Mouse (Mus musculus) skeletal muscle tissue, adult 2 months (tissue): ENCODE data around the gene Lrrfip2.

ENCODE experiments used
- DNase-seq: peaks from one replicate; pipeline ENCODE4 v3.0.0-alpha.2; 2012; ENCODE audit warnings: low read depth, low spot score

The Lrrfip2 gene

DNA sequence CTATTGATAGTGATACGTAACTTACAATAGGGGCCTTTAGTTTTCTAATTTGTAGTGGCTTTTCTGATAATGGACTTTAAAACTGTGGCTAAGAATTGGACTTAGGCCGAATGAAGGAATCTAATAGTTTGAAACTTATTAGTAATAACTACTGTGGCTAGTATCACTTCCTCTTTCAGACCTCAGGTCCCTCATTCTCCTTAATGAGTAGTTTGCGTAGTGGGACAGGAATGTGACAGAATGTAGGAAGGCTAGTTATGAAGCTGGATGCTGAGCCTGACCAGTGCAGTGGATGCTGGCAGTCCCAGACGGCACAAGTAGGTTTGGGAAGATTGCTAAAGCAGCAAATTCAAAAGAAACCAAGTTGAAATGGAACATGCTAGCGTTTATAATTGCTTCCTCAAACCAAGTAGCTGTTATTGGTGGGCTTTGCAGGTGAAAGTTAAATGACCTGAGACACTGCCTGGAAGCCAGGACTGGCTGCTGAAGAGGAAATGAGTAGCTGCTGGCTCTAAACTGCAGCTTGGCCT lies 103.2 kb downstream of the Lrrfip2 start:
- DNase-seq: no peak

- DNase-seq: no peak
Observed at GRCm38 (mm10) chr9:111221580-111221979, 104.2 kb downstream of the Lrrfip2 start.

DNA sequence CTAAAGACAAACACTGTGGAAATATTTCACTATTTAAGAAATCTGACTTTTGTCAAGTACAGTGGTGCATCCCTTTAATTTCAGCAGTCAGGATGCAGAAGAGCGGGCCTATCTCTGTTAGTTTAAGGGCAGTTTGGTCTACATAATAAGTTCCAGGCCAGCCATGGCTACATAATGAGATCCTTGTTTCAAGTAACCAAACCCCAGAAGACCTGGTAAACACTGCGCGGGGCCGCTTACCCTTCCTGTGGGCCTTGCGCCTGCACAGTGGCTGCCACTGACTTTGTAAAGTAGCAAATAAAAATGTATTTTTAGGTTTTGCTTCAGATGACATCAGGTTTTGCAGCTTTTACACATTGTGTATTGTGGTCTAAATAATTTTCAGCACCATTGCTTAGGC lies 106.0 kb downstream of the Lrrfip2 start:
- DNase-seq: no peak

GRCm38 (mm10) chr9:111228446-111228845 lies 111.1 kb downstream of the Lrrfip2 start:
- DNase-seq: no peak

GRCm38 (mm10) chr9:111234701-111235100 lies 117.3 kb downstream of the Lrrfip2 start:
- no peak for DNase-seq

DNA sequence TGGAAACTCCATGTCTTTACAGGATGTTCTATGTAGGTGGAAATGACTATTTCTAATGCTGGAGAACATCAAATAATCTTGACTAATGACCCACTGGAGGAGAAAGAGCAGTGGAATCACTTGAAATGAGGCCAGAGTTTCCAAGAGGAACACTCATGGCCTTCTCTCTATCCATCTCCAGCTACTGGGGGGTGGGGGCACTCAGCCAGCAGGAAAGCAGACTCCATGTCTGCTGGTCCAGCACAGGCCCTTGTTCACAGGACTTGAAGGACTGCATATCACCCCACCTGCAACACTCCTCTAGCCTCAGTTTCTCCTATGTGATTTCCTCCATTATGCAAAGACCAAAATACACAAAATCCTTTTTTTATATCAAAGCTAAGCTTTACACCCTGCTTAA lies 120.3 kb downstream of the Lrrfip2 start:
- no peak for DNase-seq

- no peak for DNase-seq
Observed at GRCm38 (mm10) chr9:111239821-111240220, 122.4 kb downstream of the Lrrfip2 start.

DNA sequence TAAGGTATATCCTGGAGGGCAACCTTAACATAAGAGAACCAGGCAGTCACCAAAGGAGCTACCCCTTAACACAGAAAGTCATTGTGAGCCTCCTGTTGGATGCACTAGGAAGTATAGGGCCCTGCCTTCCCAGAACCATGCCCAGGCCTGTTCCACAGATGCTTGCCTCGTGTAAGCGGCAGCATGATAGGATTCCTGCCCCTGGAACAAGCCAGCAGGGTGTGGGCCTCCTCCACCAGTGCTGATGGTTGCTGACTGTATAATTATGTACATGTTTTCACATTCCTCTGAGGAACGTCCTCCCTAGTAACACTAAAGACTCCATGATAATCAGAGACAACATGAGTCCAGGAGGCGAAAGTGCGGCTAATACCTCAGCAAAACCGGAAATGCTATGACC lies 126.0 kb downstream of the Lrrfip2 start:
- DNase-seq: no peak

DNA sequence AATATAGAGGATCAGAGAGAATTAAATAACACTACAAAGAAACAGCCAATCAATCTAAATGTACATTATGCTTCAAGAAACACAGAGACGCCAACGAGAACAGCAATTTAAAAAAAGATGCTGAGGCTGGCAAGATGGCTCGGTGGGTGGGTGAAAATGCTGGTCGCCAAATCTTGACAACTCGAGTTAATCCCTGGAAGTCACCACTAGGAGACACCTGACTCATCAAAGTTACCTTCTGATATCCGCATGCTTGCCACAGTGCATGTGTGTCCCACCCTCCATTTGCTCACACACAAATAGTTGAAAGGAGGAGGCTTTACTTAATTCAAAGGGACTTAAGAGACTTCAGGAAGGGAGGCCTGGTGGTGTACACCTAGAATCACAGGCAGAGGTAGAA lies 128.2 kb downstream of the Lrrfip2 start:
- DNase-seq: no peak

DNA sequence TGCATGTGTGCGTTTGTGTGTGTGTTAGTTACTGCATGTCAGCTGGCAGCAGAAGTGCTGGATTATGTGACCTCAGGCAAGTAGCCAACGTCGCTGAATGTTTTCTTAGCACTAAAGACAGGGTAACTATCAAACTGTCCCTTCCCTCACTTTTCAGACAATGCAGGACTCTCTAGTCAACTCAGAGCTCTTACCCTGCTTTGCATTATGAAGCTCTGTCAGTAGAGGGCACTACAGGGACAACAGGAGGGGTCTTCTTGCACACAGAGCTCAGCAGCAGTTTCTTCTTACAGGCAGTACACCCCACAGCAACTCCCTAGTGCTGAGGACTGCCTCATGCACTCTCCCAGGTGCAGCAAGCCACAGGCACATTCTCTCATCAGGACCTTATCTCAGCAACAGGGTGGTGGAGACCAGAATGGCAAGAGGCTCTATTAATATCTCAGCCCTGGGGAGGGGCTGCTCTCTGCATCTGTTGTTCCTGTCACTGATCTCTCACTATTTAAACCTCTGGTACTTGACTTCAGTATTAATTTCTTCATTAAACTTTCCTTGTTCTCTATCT lies 130.4 kb downstream of the Lrrfip2 start:
- DNase-seq: no peak

GRCm38 (mm10) chr9:111252161-111252869 lies 134.9 kb downstream of the Lrrfip2 start:
- no peak for DNase-seq

GRCm38 (mm10) chr9:111260360-111260985 lies 143.1 kb downstream of the Lrrfip2 start:
- DNase-seq: peak; percentile 20

GRCm38 (mm10) chr9:111261356-111261755 lies 144.0 kb downstream of the Lrrfip2 start:
- DNase-seq: no peak

- no peak for DNase-seq
Observed at GRCm38 (mm10) chr9:111267998-111268397, 150.6 kb downstream of the Lrrfip2 start.

- DNase-seq: no peak
Observed at GRCm38 (mm10) chr9:111270606-111271005, 153.2 kb downstream of the Lrrfip2 start.

GRCm38 (mm10) chr9:111271056-111271433 lies 153.7 kb downstream of the Lrrfip2 start:
- DNase-seq: no peak

DNA sequence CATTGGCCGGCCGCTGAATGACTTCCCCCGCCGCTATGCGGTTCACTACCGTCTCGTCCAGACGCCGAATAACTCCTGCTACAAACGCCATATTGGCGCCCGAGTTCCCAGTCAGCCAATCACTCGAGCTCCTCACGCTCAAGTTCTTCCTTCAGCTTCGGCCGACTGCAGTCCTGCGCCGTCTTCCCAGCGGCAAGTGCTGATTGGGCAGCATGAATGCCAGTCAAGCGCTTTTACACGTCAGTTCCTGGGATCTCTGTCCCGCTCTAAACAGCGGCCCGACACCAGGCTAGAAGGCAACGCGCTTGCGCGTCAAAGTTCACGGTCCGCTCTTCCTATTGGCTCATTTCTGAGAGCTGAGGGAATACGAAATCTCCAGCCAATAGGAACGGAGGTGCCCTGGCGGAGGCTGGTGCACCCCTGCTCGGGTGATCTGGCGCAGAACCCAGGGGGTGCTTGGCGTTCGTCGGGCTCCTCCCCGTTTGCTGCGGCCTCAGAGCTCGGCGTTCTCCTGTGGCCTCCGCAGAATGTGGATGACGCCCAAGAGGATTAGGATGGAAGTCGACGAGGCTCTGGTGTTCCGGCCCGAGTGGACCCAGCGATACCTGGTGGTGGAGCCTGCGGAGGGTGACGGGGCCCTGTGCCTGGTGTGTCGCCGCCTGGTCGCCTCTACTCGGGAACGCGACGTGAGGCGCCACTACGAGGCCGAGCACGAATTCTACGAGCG lies 154.2 kb downstream of the Lrrfip2 start, which contains the start of the genes Mlh1 and Epm2aip1:
Mlh1 (minus strand) TSS at position 358 of the 727 bp plus-strand sequence.
Epm2aip1 (plus strand) TSS at position 496 of the 727 bp plus-strand sequence.
- peak; percentile 100 for DNase-seq

- peak; percentile 39 for DNase-seq
Observed at GRCm38 (mm10) chr9:111272356-111272755, 155.0 kb downstream of the Lrrfip2 start.

DNA sequence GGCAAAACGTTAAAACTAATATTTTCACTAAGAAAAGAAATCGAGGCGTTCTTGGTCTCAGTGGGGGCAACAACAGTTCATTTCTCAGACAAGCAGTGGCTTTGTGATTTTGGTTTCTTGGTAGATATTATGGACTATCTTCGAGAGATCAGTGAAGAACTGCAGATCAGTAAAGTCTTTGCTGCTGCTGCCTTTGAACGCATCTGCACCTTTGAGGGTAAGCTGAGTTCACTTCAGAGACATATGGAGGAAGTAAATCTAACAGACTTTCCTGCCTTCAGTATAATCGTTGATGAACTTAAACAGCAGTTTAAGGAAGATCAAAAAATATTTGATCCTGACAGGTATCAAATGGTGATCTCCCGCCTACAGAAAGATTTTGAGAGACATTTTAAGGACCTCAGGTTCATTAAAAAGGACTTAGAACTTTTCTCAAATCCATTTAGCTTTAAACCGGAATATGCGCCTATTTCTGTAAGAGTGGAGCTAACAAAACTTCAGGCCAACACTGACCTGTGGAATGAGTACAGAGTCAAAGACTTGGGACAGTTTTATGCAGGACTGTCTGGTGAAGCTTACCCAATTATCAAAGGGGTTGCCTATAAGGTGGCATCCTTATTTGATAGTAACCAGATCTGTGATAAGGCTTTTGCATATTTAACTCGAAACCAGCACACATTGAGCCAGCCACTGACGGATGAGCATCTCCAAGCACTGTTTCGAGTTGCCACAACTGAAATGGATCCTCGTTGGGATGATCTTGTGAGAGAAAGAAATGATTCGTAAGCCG lies 155.8 kb downstream of the Lrrfip2 start:
- DNase-seq: no peak

GRCm38 (mm10) chr9:111273958-111274357 lies 156.6 kb downstream of the Lrrfip2 start:
- DNase-seq: no peak

DNA sequence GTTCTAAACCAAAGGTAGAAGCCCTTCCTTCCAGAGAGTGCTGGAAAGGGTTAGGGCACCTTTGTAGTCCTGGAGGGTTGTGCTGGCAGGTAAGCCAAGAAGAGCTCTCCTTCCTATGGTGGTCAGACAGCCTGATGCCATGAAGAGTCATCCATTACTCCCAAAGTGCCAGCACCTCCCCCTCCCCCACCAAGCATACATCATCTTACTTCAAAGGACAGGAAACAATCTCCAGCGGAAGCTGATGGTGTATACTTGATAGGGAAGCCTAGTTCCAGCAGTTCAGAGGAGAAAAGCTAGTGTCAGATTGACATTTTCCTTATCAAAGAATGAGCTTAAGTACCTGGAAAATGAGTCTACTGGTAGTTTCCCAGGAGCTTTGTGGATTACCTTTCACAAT lies 157.8 kb downstream of the Lrrfip2 start:
- no peak for DNase-seq
